Mouse (Mus musculus) heart, embryonic 11.5 days (tissue): Measurements from ENCODE around the gene Ubxn1. TPM values are rescaled to one million over a fixed set of nuclear protein-coding genes. Genes with fewer than 3 reads are reported as not detected.
A peak's percentile ranks its signal among the peaks of the same experiment; 100 is the strongest.
"Not testable (repeated sequence)": the region's sequence is repeated elsewhere in the genome, so short reads cannot be mapped to it uniquely, and the experiment has no call there.

Source experiments
- ATAC-seq: fragments of 200-750 bp; cut with Nextera tagmentation; replicated peaks from 2 replicates; pipeline ENCODE4 v1.8.0; 2017; ENCODE audit warnings: moderate library complexity; ENCODE audit not compliant: insufficient number of reproducible peaks, low FRiP score, low TSS enrichment
- H3K27ac ChIP-seq: fragments of 300-500 bp; sonication (generic); 2 replicates; pipeline ENCODE4 v1.5.1; 2014; ENCODE audit warnings: mild to moderate bottlenecking, low read depth, low read length
- H3K27me3 ChIP-seq: fragments of 300-500 bp; sonication (generic); 2 replicates; pipeline ENCODE4 v1.6.1; 2014; ENCODE audit warnings: mild to moderate bottlenecking, low read length, mixed read lengths; ENCODE audit not compliant: control insufficient read depth, insufficient read depth
- H3K36me3 ChIP-seq: fragments of 300-500 bp; sonication (generic); 2 replicates; pipeline ENCODE4 v1.6.1; 2014; ENCODE audit warnings: mild to moderate bottlenecking, low read length, moderate library complexity, mixed read lengths; ENCODE audit not compliant: control insufficient read depth, insufficient read depth
- H3K4me1 ChIP-seq: fragments of 300-500 bp; sonication (generic); 2 replicates; pipeline ENCODE4 v1.6.1; 2014; ENCODE audit warnings: low read length; ENCODE audit not compliant: control insufficient read depth, insufficient read depth
- H3K4me2 ChIP-seq: fragments of 300-500 bp; sonication (generic); 2 replicates; pipeline ENCODE4 v1.6.1; 2014; ENCODE audit warnings: mild to moderate bottlenecking, moderate library complexity
- H3K4me3 ChIP-seq: fragments of 300-500 bp; sonication (generic); 2 replicates; pipeline ENCODE4 v1.5.1; 2014; ENCODE audit warnings: low read depth, low read length
- H3K9ac ChIP-seq: fragments of 300-500 bp; sonication (generic); 2 replicates; pipeline ENCODE4 v1.6.1; 2014; ENCODE audit warnings: mild to moderate bottlenecking, low read depth, low read length, moderate library complexity
- H3K9me3 ChIP-seq: fragments of 300-500 bp; sonication (generic); replicated peaks from 2 replicates; pipeline ENCODE4 v1.6.1; 2016; ENCODE audit warnings: low read length; ENCODE audit not compliant: control insufficient read depth
- WGBS: fragments of 180-500 bp; shearing (Covaris S2); extraction: QIAGEN DNeasy Blood & Tissue Kit; methylation state at CpG from one replicate; pipeline ENCODE4 v1.1.7; 2014; ENCODE audit not compliant: insufficient replicate concordance; 5-methylcytosine and 5-hydroxymethylcytosine counted together
- polyA plus RNA-seq: library from polyadenylated mRNA; unstranded; fragments of >200 nt; fragmentation: Nextera tagmentation; extraction: Ambion mirVana; gene quantifications from 2 replicates; pipeline ENCODE4 v1.2.1, GENCODE M21; 2014

Ubxn1 gene
- 141 and 143 TPM in 2 replicates for polyA plus RNA-seq

GRCm38 (mm10) chr19:8871267-8872186, at the start of gene Ubxn1:
TSS of gene Ubxn1 (plus strand) at chr19:8871496.
- no peaks in the 10 kb centered on the region for H3K27me3 ChIP-seq
- ATAC-seq: peak; percentile 97
- peaks cover 7% of the 10 kb centered on the region; the same call in 1 of the 2 replicates for H3K36me3 ChIP-seq
- peak within 1 kb of the TSS; percentile 80 for H3K4me3 ChIP-seq
- H3K9me3 ChIP-seq: no peaks in the 10 kb centered on the region
- H3K27ac ChIP-seq: peak within 1 kb of the TSS; percentile 82
- under 1% methylated on average over 59 of the region's 59 CpGs for WGBS
- H3K9ac ChIP-seq: peak within 1 kb of the TSS; percentile 80
- peak within 1 kb of the TSS; percentile 91 for H3K4me2 ChIP-seq
- peaks cover 6% of the 10 kb centered on the region for H3K4me1 ChIP-seq

GRCm38 (mm10) chr19:8822696-8823095, 48.6 kb upstream of the Ubxn1 start:
- WGBS: 77% methylated on average over 8 of the region's 8 CpGs
- no peak for ATAC-seq
- H3K4me1 ChIP-seq: peaks cover 16% of the 10 kb centered on the region
- H3K9ac ChIP-seq: 0 out of 2 replicates have a peak overlapping the region, but pooled peaks have one; percentile 39
- peak overlapping the region; percentile 20 for H3K4me3 ChIP-seq
- peaks cover 31% of the 10 kb centered on the region for H3K36me3 ChIP-seq
- no peaks in the 10 kb centered on the region for H3K9me3 ChIP-seq
- H3K27ac ChIP-seq: no peak overlapping the region
- no peaks in the 10 kb centered on the region for H3K27me3 ChIP-seq
- H3K4me2 ChIP-seq: peak overlapping the region; percentile 97

GRCm38 (mm10) chr19:8829660-8830059, 41.6 kb upstream of the Ubxn1 start, which contains the start of gene AC129217.1:
TSS of gene AC129217.1 (plus strand) at chr19:8829773.
- no peak within 1 kb of the TSS for H3K4me3 ChIP-seq

GRCm38 (mm10) chr19:8830664-8831063, 40.6 kb upstream of the Ubxn1 start:
- Histone ChIP-seq H3K27me3 (no peaks in the 10 kb centered on the region), H3K27ac (no peak overlapping the region), H3K9me3 (no peaks in the 10 kb centered on the region), H3K9ac (no peak overlapping the region), H3K36me3 (peaks cover 71% of the 10 kb centered on the region), H3K4me1 (no peaks in the 10 kb centered on the region), H3K4me2 (no peak overlapping the region), H3K4me3 (no peak overlapping the region)
- WGBS: 92% methylated on average over 8 of the region's 8 CpGs
- ATAC-seq: no peak

More at GRCm38 (mm10) chr19:8829660-8830059, 41.6 kb upstream of the Ubxn1 start, which contains the start of gene AC129217.1:
- H3K4me1 ChIP-seq: no peaks in the 10 kb centered on the region
- H3K9me3 ChIP-seq: no peaks in the 10 kb centered on the region
- H3K27ac ChIP-seq: no peak within 1 kb of the TSS
- WGBS: 92% methylated on average over 8 of the region's 8 CpGs
- H3K36me3 ChIP-seq: peaks cover 71% of the 10 kb centered on the region
- H3K4me2 ChIP-seq: no peak within 1 kb of the TSS
- H3K27me3 ChIP-seq: no peaks in the 10 kb centered on the region
- no peak within 1 kb of the TSS for H3K9ac ChIP-seq
- no peak for ATAC-seq

- no peak for ATAC-seq
- H3K27me3 ChIP-seq: no peaks in the 10 kb centered on the region
- peaks cover 68% of the 10 kb centered on the region for H3K36me3 ChIP-seq
- no peaks in the 10 kb centered on the region for H3K4me1 ChIP-seq
- H3K9me3 ChIP-seq: no peaks in the 10 kb centered on the region
- H3K4me2 ChIP-seq: no peak overlapping the region
- no peak overlapping the region for H3K9ac ChIP-seq
- H3K4me3 ChIP-seq: no peak overlapping the region
- no peak overlapping the region for H3K27ac ChIP-seq
- WGBS: 82% methylated on average over 11 of the region's 11 CpGs
Measured at GRCm38 (mm10) chr19:8831262-8831661, 40.0 kb upstream of the Ubxn1 start.

- H3K4me1 ChIP-seq: no peaks in the 10 kb centered on the region
- no peaks in the 10 kb centered on the region for H3K27me3 ChIP-seq
- no peak for ATAC-seq
- 94% methylated on average over 4 of the region's 4 CpGs for WGBS
- H3K9me3 ChIP-seq: no peaks in the 10 kb centered on the region
- no peak overlapping the region for H3K4me2 ChIP-seq
- H3K9ac ChIP-seq: no peak overlapping the region
- no peak overlapping the region for H3K27ac ChIP-seq
- no peak overlapping the region for H3K4me3 ChIP-seq
- H3K36me3 ChIP-seq: peaks cover 54% of the 10 kb centered on the region
Measured at GRCm38 (mm10) chr19:8832971-8833370, 38.3 kb upstream of the Ubxn1 start.

- not testable (repeated sequence) for H3K9me3 ChIP-seq, ATAC-seq, H3K9ac ChIP-seq, H3K27me3 ChIP-seq, H3K4me2 ChIP-seq, H3K27ac ChIP-seq, H3K4me3 ChIP-seq
- WGBS: 94% methylated on average over 10 of the region's 10 CpGs
- Histone ChIP-seq H3K36me3 (peaks cover 33% of the 10 kb centered on the region), H3K4me1 (peaks cover 27% of the 10 kb centered on the region)
Measured at GRCm38 (mm10) chr19:8836327-8836726, 35.0 kb upstream of the Ubxn1 start.

- no peaks in the 10 kb centered on the region for H3K9me3 ChIP-seq
- 2% methylated on average over 38 of the region's 38 CpGs for WGBS
- H3K27me3 ChIP-seq: no peaks in the 10 kb centered on the region
- H3K27ac ChIP-seq: peak within 1 kb of the TSS; percentile 94
- H3K9ac ChIP-seq: peak within 1 kb of the TSS; percentile 88
- ATAC-seq: peak; percentile 72
- H3K4me2 ChIP-seq: peak within 1 kb of the TSS; percentile 81
- H3K4me1 ChIP-seq: peaks cover 27% of the 10 kb centered on the region
- H3K36me3 ChIP-seq: peaks cover 24% of the 10 kb centered on the region
- H3K4me3 ChIP-seq: peak within 1 kb of the TSS; percentile 59
Measured at GRCm38 (mm10) chr19:8837251-8837791, 34.0 kb upstream of the Ubxn1 start, which contains the start of gene Bscl2. TSS of gene Bscl2 (plus strand) at chr19:8837467.
